Mouse (Mus musculus): ENCODE results near the gene Carnmt1.

The Carnmt1 gene

GRCm38 (mm10) chr19:18670608-18671007 lies at the start of gene Carnmt1:
TSS of gene Carnmt1 (plus strand) at chr19:18670764.
- DNase-seq, result peak; percentile 100

GRCm38 (mm10) chr19:18623894-18624293 lies 46.7 kb upstream of the Carnmt1 start:
- DNase-seq, result no peak

GRCm38 (mm10) chr19:18629589-18629988 lies 41.0 kb upstream of the Carnmt1 start:
- no peak for DNase-seq

- peak; percentile 93 for DNase-seq
These were observed 40.1 kb upstream of the Carnmt1 start for GRCm38 (mm10) chr19:18630221-18631119.

- DNase-seq, result peak; percentile 98
These were observed 39.4 kb upstream of the Carnmt1 start for GRCm38 (mm10) chr19:18631161-18631643.

- DNase-seq, result peak; percentile 100
These were observed 38.8 kb upstream of the Carnmt1 start, which contains the start of the genes Ostf1 and Nmrk1 for GRCm38 (mm10) chr19:18631644-18632219. TSS of gene Ostf1 (minus strand) at chr19:18631823. TSS of gene Nmrk1 (plus strand) at chr19:18631950.

GRCm38 (mm10) chr19:18632231-18633185 lies 38.1 kb upstream of the Carnmt1 start:
- no peak for DNase-seq

GRCm38 (mm10) chr19:18637954-18638353 lies 32.6 kb upstream of the Carnmt1 start:
- DNase-seq, result peak; percentile 66

GRCm38 (mm10) chr19:18638949-18639348 lies 31.6 kb upstream of the Carnmt1 start:
- DNase-seq, result peak; percentile 89

- DNase-seq, result no peak
These were observed 31.0 kb upstream of the Carnmt1 start for GRCm38 (mm10) chr19:18639552-18639951.

GRCm38 (mm10) chr19:18641001-18641400 lies 29.6 kb upstream of the Carnmt1 start:
- peak; percentile 83 for DNase-seq

- DNase-seq, result peak; percentile 77
These were observed 27.2 kb upstream of the Carnmt1 start for GRCm38 (mm10) chr19:18643411-18643810.

- DNase-seq, result peak; percentile 15
These were observed 26.5 kb upstream of the Carnmt1 start for GRCm38 (mm10) chr19:18644084-18644483.

GRCm38 (mm10) chr19:18646397-18646796 lies 24.2 kb upstream of the Carnmt1 start:
- peak; percentile 70 for DNase-seq

GRCm38 (mm10) chr19:18646853-18647420 lies 23.6 kb upstream of the Carnmt1 start:
- DNase-seq, result peak; percentile 80

GRCm38 (mm10) chr19:18647775-18648557 lies 22.6 kb upstream of the Carnmt1 start:
- peak; percentile 92 for DNase-seq

GRCm38 (mm10) chr19:18648558-18648945 lies 22.0 kb upstream of the Carnmt1 start:
- peak; percentile 3 for DNase-seq

- peak; percentile 1 for DNase-seq
These were observed 20.6 kb upstream of the Carnmt1 start for GRCm38 (mm10) chr19:18649955-18650354.

- peak; percentile 82 for DNase-seq
These were observed 20.1 kb upstream of the Carnmt1 start for GRCm38 (mm10) chr19:18650473-18650872.

- peak; percentile 80 for DNase-seq
These were observed 18.0 kb upstream of the Carnmt1 start for GRCm38 (mm10) chr19:18652592-18652991.

GRCm38 (mm10) chr19:18653058-18653457 lies 17.5 kb upstream of the Carnmt1 start:
- DNase-seq, result peak; percentile 65
